Comparison of ENCODE assay signal across 11 mouse cellular contexts in genomic region chr2:18756144-18756543, GRCm38 (mm10).
DNase-seq lines count a peak whose midpoint lies in the region; ATAC-seq lines count a peak whose summit lies in the region.
"Had no signal": no experiment of that assay in that cellular context is flagged by ENCODE, and none has a peak within 500 bp of the region (broad histone marks: within the 10 kb centered on the region; RNA-seq: fewer than 3 reads in every experiment).

No protein-coding gene starts in this region.

- no peaks in the 10 kb centered on the region for H3K9me3 ChIP-seq in hindbrain, embryonic 14.5 days (ENCODE audit: control insufficient read depth, low read length)
- H3K9me3 ChIP-seq in hindbrain, embryonic 13.5 days = no peaks in the 10 kb centered on the region
- no peaks in the 10 kb centered on the region for H3K9me3 ChIP-seq in embryonic facial prominence, embryonic 14.5 days (ENCODE audit: control insufficient read depth, low read length)
- H3K9me3 ChIP-seq: embryonic facial prominence, embryonic 13.5 days; heart, embryonic 15.5 days had no signal

- H3K27me3 ChIP-seq in hindbrain, embryonic 14.5 days (ENCODE audit: control insufficient read depth, insufficient read depth, low read length) = no peaks in the 10 kb centered on the region
- H3K27me3 ChIP-seq in hindbrain, embryonic 13.5 days = peaks cover 4% of the 10 kb centered on the region; the same call in 1 of the 2 replicates
- no peaks in the 10 kb centered on the region for H3K27me3 ChIP-seq in embryonic facial prominence, embryonic 14.5 days (replicated peaks; ENCODE audit: control insufficient read depth, insufficient read depth, low read length)
- H3K27me3 ChIP-seq: heart, embryonic 15.5 days had no signal

- no peak overlapping the region for H3K9ac ChIP-seq in hindbrain, embryonic 14.5 days
- H3K9ac ChIP-seq in hindbrain, embryonic 13.5 days = no peak overlapping the region
- no peak overlapping the region for H3K9ac ChIP-seq in embryonic facial prominence, embryonic 14.5 days (ENCODE audit: low read depth, low read length)
- H3K9ac ChIP-seq: embryonic facial prominence, embryonic 13.5 days; heart, embryonic 15.5 days had no signal

- no peak overlapping the region for H3K4me3 ChIP-seq in hindbrain, embryonic 14.5 days (replicated peaks; ENCODE audit: low read length)
- no peak overlapping the region for H3K4me3 ChIP-seq in hindbrain, embryonic 13.5 days
- H3K4me3 ChIP-seq in embryonic facial prominence, embryonic 14.5 days (ENCODE audit: low read depth, low read length) = no peak overlapping the region
- H3K4me3 ChIP-seq: embryonic facial prominence, embryonic 13.5 days; heart, embryonic 15.5 days had no signal

- H3K36me3 ChIP-seq in hindbrain, embryonic 14.5 days (replicated peaks; ENCODE audit: control insufficient read depth, insufficient read depth) = no peaks in the 10 kb centered on the region
- no peaks in the 10 kb centered on the region for H3K36me3 ChIP-seq in hindbrain, embryonic 13.5 days
- no peaks in the 10 kb centered on the region for H3K36me3 ChIP-seq in embryonic facial prominence, embryonic 14.5 days (ENCODE audit: control insufficient read depth, insufficient read depth, low read length)
- H3K36me3 ChIP-seq: embryonic facial prominence, embryonic 13.5 days; heart, embryonic 15.5 days had no signal

- no peak overlapping the region for H3K4me2 ChIP-seq in hindbrain, embryonic 14.5 days (replicated peaks)
- H3K4me2 ChIP-seq in hindbrain, embryonic 13.5 days = no peak overlapping the region
- no peak overlapping the region for H3K4me2 ChIP-seq in embryonic facial prominence, embryonic 14.5 days (ENCODE audit: low read depth, low read length)
- H3K4me2 ChIP-seq: embryonic facial prominence, embryonic 13.5 days; heart, embryonic 15.5 days had no signal

- H3K4me1 ChIP-seq in hindbrain, embryonic 14.5 days (replicated peaks; ENCODE audit: control insufficient read depth, insufficient read depth, low read length) = no peaks in the 10 kb centered on the region
- no peaks in the 10 kb centered on the region for H3K4me1 ChIP-seq in hindbrain, embryonic 13.5 days (replicated peaks)
- no peaks in the 10 kb centered on the region for H3K4me1 ChIP-seq in embryonic facial prominence, embryonic 14.5 days (ENCODE audit: control insufficient read depth, insufficient read depth, low read length)
- H3K4me1 ChIP-seq: embryonic facial prominence, embryonic 13.5 days; heart, embryonic 15.5 days had no signal

- no peak for ATAC-seq in hindbrain, embryonic 14.5 days (ENCODE audit: low FRiP score)
- no peak for ATAC-seq in hindbrain, embryonic 13.5 days (ENCODE audit: low FRiP score)
- ATAC-seq in embryonic facial prominence, embryonic 14.5 days (ENCODE audit: low read depth) = no peak

- 43% methylated on average over 2 of the region's 2 CpGs for WGBS in hindbrain, embryonic 14.5 days
- 51% methylated on average over 2 of the region's 2 CpGs for WGBS in hindbrain, embryonic 13.5 days
- 35% methylated on average over 2 of the region's 2 CpGs for WGBS in embryonic facial prominence, embryonic 14.5 days

- no peak overlapping the region for H3K27ac ChIP-seq in hindbrain, embryonic 14.5 days
- H3K27ac ChIP-seq in hindbrain, embryonic 13.5 days = no peak overlapping the region
- H3K27ac ChIP-seq in embryonic facial prominence, embryonic 14.5 days (replicated peaks; ENCODE audit: low read depth, low read length) = no peak overlapping the region
- H3K27ac ChIP-seq: embryonic facial prominence, embryonic 13.5 days; heart, embryonic 15.5 days had no signal

- DNase-seq in hindbrain, embryonic 14.5 days (ENCODE audit: low spot score) = peak; percentile 49
- peak; percentile 6 for DNase-seq in thymus, postnatal 14 days
- DNase-seq in thymus, postnatal 4 days = no peak
- DNase-seq in embryonic facial prominence, embryonic 14.5 days (ENCODE audit: low spot score) = peak; percentile 40
- no peak for DNase-seq in ovary, postnatal 14 days (ENCODE audit: low spot score)
- no peak for DNase-seq in thymus, postnatal 10 days (ENCODE audit: low spot score in 2 of 2)
- DNase-seq: adrenal gland, adult 8-10 months; right cerebral cortex, adult 18-20 months had no signal

Comparison
In these comparisons a context has a peak if more than half of its experiments do, and no peak if none do; other contexts are left out.
1. DNase-seq: peak in hindbrain, embryonic 14.5 days (single experiment), thymus, postnatal 14 days (single experiment) and embryonic facial prominence, embryonic 14.5 days (single experiment); none in thymus, postnatal 4 days (single experiment), ovary, postnatal 14 days (single experiment) and thymus, postnatal 10 days (0 of 2).